Mouse (Mus musculus) lung, embryonic 14.5 days (tissue): ENCODE measurements around the gene Lgals3. TPM values are rescaled to one million over a fixed set of nuclear protein-coding genes. Genes with fewer than 3 reads are reported as not detected.

ENCODE experiments used
- ATAC-seq: fragments of 200-750 bp; cut with Nextera tagmentation; 2 replicates; pipeline ENCODE4 v1.8.0; 2017; ENCODE audit warnings: mild to moderate bottlenecking, moderate TSS enrichment, moderate library complexity; ENCODE audit not compliant: insufficient read depth
- DNase-seq: peaks from one replicate; pipeline ENCODE4 v3.0.0-alpha.2; 2015
- H3K27ac ChIP-seq: fragments of 300-500 bp; sonication (generic); 2 replicates; pipeline ENCODE4 v1.5.1; 2014; ENCODE audit warnings: low read depth, mild to moderate bottlenecking, moderate library complexity
- H3K27me3 ChIP-seq: fragments of 300-500 bp; sonication (generic); 2 replicates; pipeline ENCODE4 v1.6.1; 2014; ENCODE audit warnings: low read length, control low read depth; ENCODE audit not compliant: insufficient read depth
- H3K36me3 ChIP-seq: fragments of 300-500 bp; sonication (generic); 2 replicates; pipeline ENCODE4 v1.6.1; 2014; ENCODE audit warnings: control low read depth; ENCODE audit not compliant: insufficient read depth
- H3K4me1 ChIP-seq: fragments of 300-500 bp; sonication (generic); 2 replicates; pipeline ENCODE4 v1.6.1; 2014; ENCODE audit warnings: antibody characterized with exemption, control low read depth; ENCODE audit not compliant: insufficient read depth
- H3K4me2 ChIP-seq: fragments of 300-500 bp; sonication (generic); 2 replicates; pipeline ENCODE4 v1.6.1; 2014; ENCODE audit warnings: mild to moderate bottlenecking
- H3K4me3 ChIP-seq: fragments of 300-500 bp; sonication (generic); 2 replicates; pipeline ENCODE4 v1.5.1; 2014; ENCODE audit warnings: low read depth, low read length
- H3K9ac ChIP-seq: fragments of 300-500 bp; sonication (generic); 2 replicates; pipeline ENCODE4 v1.6.1; 2014
- H3K9me3 ChIP-seq: fragments of 300-500 bp; sonication (generic); 2 replicates; pipeline ENCODE4 v1.6.1; 2016; ENCODE audit warnings: low read depth, low read length, control low read depth
- CTCF ChIP-seq: IDR thresholded peaks from 2 replicates; pipeline ENCODE4 v1.5.1; 2016; ENCODE audit warnings: antibody characterized with exemption, low read depth
- WGBS: fragments of 180-500 bp; shearing (Covaris S2); extraction: QIAGEN DNeasy Blood & Tissue Kit; methylation state at CpG from one replicate; pipeline ENCODE4 v1.1.7; 2014; 5-methylcytosine and 5-hydroxymethylcytosine counted together
- polyA plus RNA-seq: library from polyadenylated mRNA; unstranded; fragments of >200 nt; fragmentation: Nextera tagmentation; extraction: Ambion mirVana; gene quantifications from 2 replicates; pipeline ENCODE4 v1.2.1, GENCODE M21; 2014

Gene Lgals3
- polyA plus RNA-seq, 1 experiment from 2014 or later: 8.1 TPM

- WGBS: 76% methylated on average over 3 of the region's 3 CpGs
- Histone ChIP-seq H3K4me2 (no peak overlapping the region), H3K9ac (no peak overlapping the region), H3K4me1 (no peaks in the 10 kb centered on the region), H3K4me3 (no peak overlapping the region), H3K27ac (no peak overlapping the region), H3K27me3 (no peaks in the 10 kb centered on the region), H3K9me3 (no peaks in the 10 kb centered on the region), H3K36me3 (no peaks in the 10 kb centered on the region)
- TF ChIP-seq CTCF: no peak
- ATAC-seq: no peak
- no peak for DNase-seq
Observed at GRCm38 (mm10) chr14:47335300-47335699, 32.3 kb upstream of the Lgals3 start.

GRCm38 (mm10) chr14:47340231-47340925 is 27.2 kb upstream of the Lgals3 start:
- ATAC-seq (no peak), DNase-seq (no peak)
- Histone ChIP-seq H3K4me2 (no peak overlapping the region), H3K36me3 (no peaks in the 10 kb centered on the region), H3K27ac (no peak overlapping the region), H3K9ac (no peak overlapping the region), H3K9me3 (no peaks in the 10 kb centered on the region), H3K27me3 (no peaks in the 10 kb centered on the region), H3K4me1 (no peaks in the 10 kb centered on the region), H3K4me3 (no peak overlapping the region)
- no peak for TF ChIP-seq CTCF
- WGBS: 75% methylated on average over 10 of the region's 10 CpGs

GRCm38 (mm10) chr14:47341811-47342291 is 25.7 kb upstream of the Lgals3 start:
- H3K27me3 ChIP-seq: no peaks in the 10 kb centered on the region
- H3K27ac ChIP-seq: no peak overlapping the region
- no peak overlapping the region for H3K4me2 ChIP-seq
- H3K9me3 ChIP-seq: no peaks in the 10 kb centered on the region
- H3K4me3 ChIP-seq: no peak overlapping the region
- no peaks in the 10 kb centered on the region for H3K4me1 ChIP-seq
- no peak overlapping the region for H3K9ac ChIP-seq
- no peak for TF ChIP-seq CTCF
- ATAC-seq (no peak), DNase-seq (no peak)
- 64% methylated on average over 4 of the region's 4 CpGs for WGBS
- no peaks in the 10 kb centered on the region for H3K36me3 ChIP-seq

- no peaks in the 10 kb centered on the region for H3K36me3 ChIP-seq
- H3K4me2 ChIP-seq: no peak overlapping the region
- H3K9ac ChIP-seq: no peak overlapping the region
- DNase-seq (no peak), ATAC-seq (no peak)
- no peaks in the 10 kb centered on the region for H3K9me3 ChIP-seq
- TF ChIP-seq CTCF: no peak
- no peak overlapping the region for H3K4me3 ChIP-seq
- 90% methylated on average over 1 of the region's 1 CpGs for WGBS
- H3K4me1 ChIP-seq: no peaks in the 10 kb centered on the region
- H3K27ac ChIP-seq: no peak overlapping the region
- H3K27me3 ChIP-seq: no peaks in the 10 kb centered on the region
Observed at GRCm38 (mm10) chr14:47346715-47347114, 20.8 kb upstream of the Lgals3 start.

- Histone ChIP-seq H3K4me3 (no peak overlapping the region), H3K9ac (no peak overlapping the region), H3K4me2 (no peak overlapping the region), H3K4me1 (no peaks in the 10 kb centered on the region), H3K27me3 (no peaks in the 10 kb centered on the region), H3K27ac (no peak overlapping the region), H3K36me3 (no peaks in the 10 kb centered on the region), H3K9me3 (no peaks in the 10 kb centered on the region)
- TF ChIP-seq CTCF: no peak
- WGBS: 78% methylated on average over 2 of the region's 2 CpGs
- no peak for ATAC-seq
- DNase-seq: no peak
Observed at GRCm38 (mm10) chr14:47350974-47351373, 16.6 kb upstream of the Lgals3 start.

GRCm38 (mm10) chr14:47352272-47352671 is 15.3 kb upstream of the Lgals3 start:
- Histone ChIP-seq H3K4me2 (no peak overlapping the region), H3K27me3 (no peaks in the 10 kb centered on the region), H3K27ac (no peak overlapping the region), H3K9me3 (no peaks in the 10 kb centered on the region), H3K4me3 (no peak overlapping the region), H3K4me1 (no peaks in the 10 kb centered on the region), H3K36me3 (no peaks in the 10 kb centered on the region), H3K9ac (no peak overlapping the region)
- DNase-seq (no peak), ATAC-seq (no peak)
- TF ChIP-seq CTCF: no peak
- 80% methylated on average over 10 of the region's 10 CpGs for WGBS

GRCm38 (mm10) chr14:47353240-47353639 is 14.3 kb upstream of the Lgals3 start:
- Histone ChIP-seq H3K27ac (no peak overlapping the region), H3K9ac (no peak overlapping the region), H3K27me3 (no peaks in the 10 kb centered on the region), H3K36me3 (no peaks in the 10 kb centered on the region), H3K4me3 (no peak overlapping the region), H3K4me1 (no peaks in the 10 kb centered on the region), H3K4me2 (no peak overlapping the region), H3K9me3 (no peaks in the 10 kb centered on the region)
- 68% methylated on average over 4 of the region's 4 CpGs for WGBS
- ATAC-seq (no peak), DNase-seq (no peak)
- no peak for TF ChIP-seq CTCF
